Mouse (Mus musculus) kidney, adult 2 months (tissue): ENCODE results near the gene Rac1.

ENCODE experiments used
- CTCF ChIP-seq: fragments of 200-500 bp; conservative IDR thresholded peaks from 2 replicates; pipeline ENCODE4 v1.5.1; 2011; ENCODE audit warnings: low read depth, mild to moderate bottlenecking, control low read depth, low read length, moderate library complexity, mixed read lengths; ENCODE audit not compliant: insufficient read depth, insufficient read length
- POLR2A ChIP-seq: fragments of 200-500 bp; IDR thresholded peaks from one replicate; pipeline ENCODE4 v1.6.1; 2011; ENCODE audit warnings: low read depth, low read length, control low read depth

GRCm38 (mm10) chr5:143497451-143497850, 30.4 kb downstream of the Rac1 start:
- TF ChIP-seq CTCF (0 out of 2 replicates have a peak, but pooled peaks have one; percentile 16), POLR2A (no peak)
